Mouse (Mus musculus) cerebellum, postnatal 14 days (tissue): ENCODE results near the gene Lilrb4a.
"Not testable (repeated sequence)": the region's sequence is repeated elsewhere in the genome, so short reads cannot be mapped to it uniquely, and the experiment has no call there.

ENCODE experiments used
- DNase-seq, 2 experiments: peaks; one replicate each; pipeline ENCODE4 v3.0.0; 2021; ENCODE audit warnings: mixed read lengths in 2 of 2

Gene Lilrb4a

GRCm38 (mm10) chr10:51490691-51491090 is at the start of gene Lilrb4a:
Gene Lilrb4a, plus strand, starts transcription at chr10:51490956.
- not testable (repeated sequence) for DNase-seq

DNA sequence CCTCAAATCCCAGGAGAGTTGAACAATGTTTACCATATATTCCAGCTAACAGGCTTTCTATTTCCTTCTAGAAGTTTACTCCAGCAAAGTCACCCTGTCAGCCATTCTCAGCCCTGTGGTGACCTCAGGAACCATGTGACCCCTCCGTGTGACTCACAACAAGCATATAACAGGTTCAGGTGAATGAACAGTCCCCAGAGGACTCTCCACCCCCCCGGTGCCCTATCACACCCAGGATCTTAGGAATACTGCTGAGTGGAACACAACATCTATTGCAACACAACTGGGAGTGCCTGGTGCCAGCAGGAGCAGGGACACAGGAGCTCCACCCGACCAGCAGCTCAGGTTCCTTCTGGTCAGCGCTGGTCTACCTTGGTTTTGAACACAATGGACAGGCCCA is 39.1 kb upstream of the Lilrb4a start:
- no peak for DNase-seq

DNA sequence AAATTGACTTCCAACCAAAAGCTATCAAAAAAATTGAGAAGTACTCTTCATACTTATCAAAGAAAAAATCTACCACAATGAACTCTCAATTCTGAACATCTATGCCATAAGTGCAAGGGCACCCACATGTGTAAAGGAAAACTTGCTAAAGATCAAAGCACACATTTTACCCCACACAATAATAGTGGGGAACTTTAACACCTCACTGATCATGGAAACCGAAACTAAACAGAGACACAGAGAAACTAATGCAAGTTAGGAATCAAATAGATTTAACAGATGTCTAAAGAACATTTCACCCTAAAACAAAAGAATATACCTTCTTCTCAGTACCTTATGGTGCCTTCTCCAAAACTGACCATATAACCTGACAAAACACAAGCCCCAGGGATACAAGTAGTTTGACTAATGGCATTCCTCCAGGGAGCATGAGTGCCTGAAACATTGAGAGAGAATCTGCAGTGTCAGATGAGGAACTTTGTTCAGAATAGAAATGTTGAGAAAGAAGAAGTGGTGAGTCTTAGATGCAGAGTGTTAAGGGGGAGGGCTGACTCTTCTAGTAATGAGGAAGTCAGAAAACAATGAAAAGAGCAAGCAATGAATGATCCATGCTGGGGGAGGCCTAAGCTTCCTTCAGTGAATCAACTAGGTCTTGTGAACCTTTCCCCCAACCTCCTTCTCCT is 37.0 kb upstream of the Lilrb4a start:
- no peak for DNase-seq

GRCm38 (mm10) chr10:51454365-51454764 is 36.4 kb upstream of the Lilrb4a start:
- no peak for DNase-seq

DNA sequence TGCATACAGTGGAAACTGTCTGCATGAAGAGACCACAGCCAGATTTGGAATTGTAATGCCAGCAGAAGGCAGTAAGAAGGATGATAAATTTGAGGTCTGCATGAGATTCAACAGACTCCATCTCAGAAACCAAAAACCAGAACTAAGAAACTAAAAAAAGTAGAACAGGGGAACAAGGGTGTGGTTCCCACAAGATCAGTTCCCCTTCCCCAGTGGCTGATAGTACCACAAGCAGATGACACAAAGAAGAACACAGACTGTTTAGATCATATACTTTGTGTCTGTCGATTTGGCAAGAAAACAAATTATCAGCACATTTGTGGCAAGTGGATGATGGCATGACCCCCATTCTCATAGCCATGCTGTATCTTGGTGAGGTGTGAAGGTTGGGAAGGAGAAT is 35.0 kb upstream of the Lilrb4a start:
- no peak for DNase-seq

DNA sequence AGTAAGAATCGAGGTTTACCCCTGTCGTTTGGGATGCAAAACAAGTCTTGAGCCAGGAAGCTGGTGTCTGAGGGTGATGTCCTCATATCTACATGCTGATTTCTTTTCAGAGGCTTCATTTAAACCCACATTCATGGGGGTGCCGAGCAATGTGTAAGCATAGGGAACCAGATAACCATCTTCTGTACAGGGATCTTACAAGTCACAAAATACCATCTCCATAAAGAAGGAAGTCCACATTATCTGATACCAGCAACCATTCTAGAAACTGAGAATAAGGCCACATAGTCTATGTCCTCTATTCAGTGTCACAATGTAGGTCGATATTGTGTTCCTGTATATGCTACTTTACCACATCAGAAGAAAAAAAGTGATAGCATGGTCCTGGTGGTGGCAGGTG is 34.4 kb upstream of the Lilrb4a start:
- no peak for DNase-seq

GRCm38 (mm10) chr10:51463800-51464199 is 27.0 kb upstream of the Lilrb4a start:
- not testable (repeated sequence) for DNase-seq

DNA sequence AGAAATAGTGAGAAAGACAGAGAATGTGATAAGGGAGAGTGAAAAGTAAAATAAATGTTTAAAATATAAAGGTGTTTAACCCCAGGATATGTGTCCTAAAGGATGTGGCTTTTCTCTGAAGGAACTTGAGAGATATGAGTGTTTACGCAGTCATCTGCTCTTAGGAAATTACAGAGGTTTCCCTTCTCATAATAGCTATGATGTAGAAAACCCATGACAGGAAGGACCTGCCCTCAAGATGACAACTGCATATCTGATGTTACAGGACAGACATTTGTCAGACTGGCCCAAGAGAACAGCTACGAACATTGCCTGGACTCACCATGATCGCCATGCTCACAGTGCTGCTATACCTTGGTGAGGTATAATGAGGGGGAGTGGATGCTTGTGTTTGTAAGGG is 10.4 kb upstream of the Lilrb4a start, which contains the start of the genes Gm49339 and Lilr4b:
Gene Gm49339 (plus strand): TSS at position 216 of the 400 bp plus-strand sequence.
Gene Lilr4b (plus strand): TSS at position 236 of the 400 bp plus-strand sequence.
- not testable (repeated sequence) for DNase-seq

- no peak for DNase-seq
Observed at GRCm38 (mm10) chr10:51520021-51520420, 29.3 kb downstream of the Lilrb4a start.

- DNase-seq: no peak
Observed at GRCm38 (mm10) chr10:51521453-51521852, 30.7 kb downstream of the Lilrb4a start.

DNA sequence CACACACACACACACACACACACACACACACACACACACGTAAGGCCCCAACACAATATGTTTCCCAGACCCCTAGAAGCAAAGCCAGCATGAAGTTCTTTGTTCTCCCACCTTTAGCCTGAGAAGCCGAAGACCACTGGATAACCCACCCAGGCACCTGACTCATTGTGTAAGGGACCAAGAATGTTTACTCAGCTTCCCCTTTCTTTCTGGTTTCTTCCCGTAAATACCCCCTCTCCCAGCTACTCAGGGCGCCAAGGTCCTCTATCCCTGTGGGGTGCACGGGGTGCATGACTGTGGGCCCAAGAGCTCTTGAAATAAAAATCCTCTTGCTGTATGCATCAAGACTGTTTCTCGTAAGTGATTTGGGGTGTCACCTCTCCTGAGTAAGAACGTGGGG is 35.3 kb downstream of the Lilrb4a start:
- no peak for DNase-seq

DNA sequence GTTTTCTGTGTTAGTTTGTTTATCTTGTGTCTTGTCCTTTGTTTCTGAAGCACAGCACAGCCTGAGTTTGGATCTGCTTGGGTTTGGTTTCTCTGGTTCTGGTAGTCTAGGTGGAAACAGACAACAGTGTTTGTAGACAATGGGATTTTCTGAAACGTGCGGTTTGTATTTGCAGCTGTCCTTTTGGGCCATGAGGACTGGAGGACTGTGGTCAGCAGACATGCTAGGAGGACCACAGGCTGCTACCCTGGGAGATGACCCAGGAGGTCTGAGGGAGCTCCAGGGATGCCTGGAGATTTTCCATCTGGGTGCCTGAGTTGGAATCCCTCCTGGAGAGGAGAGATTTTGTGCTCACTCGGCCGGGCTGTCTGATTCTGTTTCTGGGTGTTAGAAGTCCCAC is 35.9 kb downstream of the Lilrb4a start:
- DNase-seq: no peak

DNA sequence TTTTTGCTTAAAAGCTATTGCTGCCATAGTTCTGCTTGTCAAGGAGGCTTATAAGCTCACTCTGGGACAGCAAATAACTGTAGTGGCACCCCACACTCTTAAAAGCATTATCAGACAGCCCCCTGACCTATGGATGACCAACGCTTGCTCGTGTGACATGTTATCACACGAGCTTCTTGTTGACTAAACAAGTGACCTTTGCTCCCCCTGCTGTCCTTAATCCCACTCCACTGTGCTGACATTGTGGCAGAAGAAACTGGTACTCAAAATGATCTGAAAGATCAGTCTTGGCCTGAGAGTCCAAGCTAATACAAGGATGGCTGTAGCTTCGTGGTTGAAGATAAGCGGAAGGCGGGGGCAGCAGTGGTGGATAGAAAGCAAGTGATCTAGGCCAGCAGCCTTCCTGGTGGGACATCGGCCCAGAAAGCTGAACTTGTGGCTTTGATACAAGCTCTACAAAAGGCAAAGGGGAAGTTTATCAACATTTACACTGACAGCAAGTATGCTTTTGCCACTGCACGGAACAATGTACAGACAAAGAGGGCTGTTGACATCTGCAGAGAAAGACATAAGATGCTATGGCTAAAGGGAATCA is 38.2 kb downstream of the Lilrb4a start:
- DNase-seq: no peak

GRCm38 (mm10) chr10:51529497-51529896 is 38.7 kb downstream of the Lilrb4a start:
- DNase-seq: no peak

GRCm38 (mm10) chr10:51530813-51531212 is 40.1 kb downstream of the Lilrb4a start:
- DNase-seq: no peak
